Mouse (Mus musculus): Measurements from ENCODE around the gene Copz1. TPM values are rescaled to one million over a fixed set of nuclear protein-coding genes. Genes with fewer than 3 reads are reported as not detected.
"Not testable (repeated sequence)": the region's sequence is repeated elsewhere in the genome, so short reads cannot be mapped to it uniquely, and the experiment has no call there.

The Copz1 gene
- polyA plus RNA-seq, 1 experiment from 2014 or later, result 220 TPM

DNA sequence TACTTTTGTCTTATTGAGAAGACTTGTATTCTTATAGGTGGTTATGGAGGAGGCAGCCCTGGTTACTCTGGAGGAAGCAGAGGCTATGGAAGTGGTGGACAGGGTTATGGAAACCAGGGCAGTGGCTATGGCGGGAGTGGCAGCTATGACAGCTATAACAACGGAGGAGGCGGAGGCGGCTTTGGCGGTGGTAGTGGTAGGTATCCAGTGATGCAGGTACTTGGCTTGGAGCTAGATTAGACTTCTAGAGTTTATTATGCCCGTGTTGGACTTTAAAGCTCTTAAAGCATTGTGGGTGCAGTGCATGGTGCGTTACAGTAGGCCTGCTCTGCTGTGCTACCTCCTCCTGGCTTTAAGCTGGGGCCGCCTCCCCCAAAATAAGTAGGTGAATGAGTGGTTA is 29.6 kb upstream of the Copz1 start:
- H3K36me3 ChIP-seq, result peaks cover 56% of the 10 kb centered on the region
- H3K9ac ChIP-seq (replicated peaks), result 0 out of 2 replicates have a peak overlapping the region, but pooled peaks have one; percentile 10
- no peaks in the 10 kb centered on the region for H3K9me3 ChIP-seq
- H3K4me2 ChIP-seq (replicated peaks), result peak overlapping the region; percentile 88
- peak overlapping the region; percentile 83 for H3K4me3 ChIP-seq
- 67% methylated on average over 8 of the region's 8 CpGs for WGBS
- peaks cover 50% of the 10 kb centered on the region for H3K4me1 ChIP-seq
- no peaks in the 10 kb centered on the region for H3K27me3 ChIP-seq
- no peak for ATAC-seq (replicated peaks)
- no peak overlapping the region for H3K27ac ChIP-seq (replicated peaks)

DNA sequence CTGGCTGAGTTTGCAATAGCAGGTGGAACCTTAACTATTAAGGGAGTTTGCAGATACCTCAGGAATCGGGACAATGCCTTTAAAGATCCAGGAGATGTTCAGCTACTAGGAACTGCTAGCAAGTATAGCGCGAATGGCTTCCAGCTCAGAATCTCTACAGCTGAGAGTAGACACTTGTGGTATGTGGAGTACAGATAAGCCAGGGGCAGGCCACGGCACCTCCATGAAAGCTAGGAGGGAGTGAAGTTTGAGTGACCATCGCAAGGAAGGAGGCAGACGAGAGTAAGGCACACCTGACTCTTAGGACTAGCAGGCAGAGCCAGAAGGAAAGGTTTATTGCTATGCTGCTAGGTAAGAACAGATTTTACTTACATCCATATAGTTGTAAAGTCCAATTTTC is 26.9 kb upstream of the Copz1 start:
- no peak for ATAC-seq (replicated peaks)
- Histone ChIP-seq H3K9me3 (no peaks in the 10 kb centered on the region), H3K27me3 (no peaks in the 10 kb centered on the region), H3K4me3 (no peak overlapping the region), H3K4me2 (replicated peaks) (no peak overlapping the region), H3K36me3 (peaks cover 71% of the 10 kb centered on the region), H3K27ac (replicated peaks) (no peak overlapping the region), H3K4me1 (peaks cover 37% of the 10 kb centered on the region), H3K9ac (replicated peaks) (no peak overlapping the region)
- 82% methylated on average over 6 of the region's 6 CpGs for WGBS

DNA sequence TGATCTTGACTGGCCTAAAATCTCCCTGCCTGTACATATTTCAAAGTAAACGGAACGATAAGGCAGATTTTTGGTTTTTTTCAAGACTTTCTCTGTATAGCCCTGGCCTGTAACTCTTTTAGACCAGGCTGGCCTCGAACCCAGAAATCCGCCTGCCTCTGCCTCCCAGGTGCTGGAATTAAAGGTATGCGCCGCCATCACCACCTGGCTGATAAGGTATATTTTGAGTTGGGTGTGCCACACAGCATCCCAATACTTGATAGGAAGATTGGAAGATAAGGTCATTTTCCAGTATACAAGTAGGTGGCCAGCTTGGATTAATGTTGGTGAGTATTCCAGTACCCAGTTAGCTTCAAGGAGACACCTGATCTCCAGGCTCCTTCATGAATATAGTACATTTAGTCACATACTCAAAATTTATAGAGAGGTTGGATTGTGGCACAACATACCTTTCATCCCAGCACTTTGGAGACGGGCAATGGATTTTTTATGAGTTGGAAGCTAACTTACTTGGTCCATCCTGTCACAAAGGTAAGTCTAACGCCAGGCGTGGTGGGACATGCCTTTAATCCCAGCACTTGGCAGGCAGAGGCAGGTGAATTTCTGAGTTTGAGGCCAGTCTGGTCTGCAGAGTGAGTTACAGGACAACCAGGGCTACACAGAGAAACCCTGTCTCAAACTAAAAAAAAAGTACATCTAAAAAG is 25.3 kb upstream of the Copz1 start:
- H3K27ac ChIP-seq (replicated peaks), result no peak overlapping the region
- WGBS, result 85% methylated on average over 9 of the region's 9 CpGs
- no peaks in the 10 kb centered on the region for H3K27me3 ChIP-seq
- peaks cover 64% of the 10 kb centered on the region for H3K36me3 ChIP-seq
- no peak overlapping the region for H3K4me3 ChIP-seq
- no peak overlapping the region for H3K4me2 ChIP-seq (replicated peaks)
- H3K9ac ChIP-seq (replicated peaks), result no peak overlapping the region
- H3K4me1 ChIP-seq, result peaks cover 26% of the 10 kb centered on the region
- H3K9me3 ChIP-seq, result no peaks in the 10 kb centered on the region
- ATAC-seq (replicated peaks), result no peak

DNA sequence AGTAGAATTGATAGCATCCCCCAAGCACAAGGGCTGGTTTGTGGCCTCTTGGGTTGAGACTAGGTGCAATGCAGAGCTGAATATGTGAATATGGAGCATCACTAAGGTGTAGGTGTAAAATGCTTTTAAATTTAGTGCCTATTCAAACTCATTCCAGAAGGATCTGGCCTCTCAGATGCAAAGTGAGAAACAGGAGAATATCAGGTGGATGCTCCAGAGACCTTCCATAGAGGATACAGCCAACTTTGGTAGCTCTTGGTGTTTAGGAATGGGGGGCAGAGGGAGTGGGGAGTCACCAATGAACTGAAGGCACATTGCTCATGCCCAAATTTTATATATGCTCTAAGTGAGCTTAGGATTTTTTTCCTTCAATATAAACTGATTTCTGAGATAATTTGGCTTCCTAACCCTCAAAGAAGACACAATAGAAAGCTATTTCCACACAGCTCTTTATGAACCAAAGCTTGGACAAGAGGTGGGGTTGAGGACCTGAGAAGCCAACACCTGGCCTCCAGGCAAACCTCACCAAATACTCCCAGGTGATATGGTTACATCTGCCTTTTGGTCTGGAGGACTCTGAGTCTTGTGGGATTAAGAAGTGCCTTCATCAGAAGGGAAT is 24.6 kb upstream of the Copz1 start:
- Histone ChIP-seq H3K36me3 (peaks cover 58% of the 10 kb centered on the region), H3K4me1 (peaks cover 20% of the 10 kb centered on the region)
- no peak for ATAC-seq (replicated peaks)

DNA sequence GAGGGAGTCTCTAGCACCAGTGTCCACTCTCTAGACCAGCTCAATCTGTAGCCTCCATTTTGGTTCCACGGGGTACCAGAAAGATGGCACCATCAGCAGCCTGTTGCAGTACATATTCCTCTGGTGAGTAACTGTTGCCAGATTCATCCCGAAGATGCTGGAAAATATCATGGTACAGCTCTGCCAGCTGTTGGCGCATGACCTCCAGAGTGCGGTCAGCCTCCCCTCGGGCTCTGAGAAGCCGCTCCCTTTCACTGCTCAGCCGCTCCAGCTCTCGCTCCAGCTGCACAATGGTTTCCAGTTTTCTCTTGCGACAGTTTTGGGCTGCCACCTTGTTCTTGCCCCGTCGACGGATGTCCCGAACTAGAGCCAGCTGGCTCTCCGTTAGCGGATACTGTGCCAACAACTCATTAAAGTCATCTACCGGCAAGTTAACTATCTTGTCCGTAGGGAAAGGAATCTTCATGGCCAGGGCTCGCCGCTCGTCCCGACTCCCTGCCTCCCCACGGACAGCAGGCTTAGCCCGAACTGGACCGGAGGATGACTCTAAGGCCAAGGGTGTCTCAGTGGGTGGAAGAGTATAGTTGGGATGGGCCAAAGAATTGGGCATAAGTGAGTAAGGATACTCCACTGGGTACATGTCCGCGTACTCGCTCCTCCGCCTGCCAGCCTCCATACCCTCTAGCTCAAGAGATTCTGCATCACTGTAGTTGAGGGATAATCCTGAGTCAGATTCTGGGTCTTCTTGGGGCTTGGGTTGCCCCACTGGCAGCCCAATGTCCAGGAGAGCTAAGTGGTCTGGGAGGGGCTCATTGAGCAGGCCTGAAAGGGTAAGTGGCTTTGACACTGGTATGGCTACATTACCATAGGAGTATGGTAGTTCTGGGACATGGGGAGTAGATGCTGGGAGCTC is 23.9 kb upstream of the Copz1 start:
- Histone ChIP-seq H3K27ac (replicated peaks) (no peak overlapping the region), H3K4me1 (peaks cover 12% of the 10 kb centered on the region), H3K9me3 (no peaks in the 10 kb centered on the region), H3K4me2 (replicated peaks) (no peak overlapping the region), H3K27me3 (no peaks in the 10 kb centered on the region), H3K9ac (replicated peaks) (no peak overlapping the region), H3K4me3 (no peak overlapping the region), H3K36me3 (peaks cover 50% of the 10 kb centered on the region)
- WGBS, result 77% methylated on average over 28 of the region's 28 CpGs
- peak; percentile 33 for ATAC-seq (replicated peaks)

More for the DNA sequence above, 24.6 kb upstream of the Copz1 start:
- H3K27ac ChIP-seq (replicated peaks), result no peak overlapping the region
- H3K9me3 ChIP-seq, result no peaks in the 10 kb centered on the region
- H3K9ac ChIP-seq (replicated peaks), result no peak overlapping the region
- H3K27me3 ChIP-seq, result no peaks in the 10 kb centered on the region
- no peak overlapping the region for H3K4me3 ChIP-seq
- H3K4me2 ChIP-seq (replicated peaks), result no peak overlapping the region

DNA sequence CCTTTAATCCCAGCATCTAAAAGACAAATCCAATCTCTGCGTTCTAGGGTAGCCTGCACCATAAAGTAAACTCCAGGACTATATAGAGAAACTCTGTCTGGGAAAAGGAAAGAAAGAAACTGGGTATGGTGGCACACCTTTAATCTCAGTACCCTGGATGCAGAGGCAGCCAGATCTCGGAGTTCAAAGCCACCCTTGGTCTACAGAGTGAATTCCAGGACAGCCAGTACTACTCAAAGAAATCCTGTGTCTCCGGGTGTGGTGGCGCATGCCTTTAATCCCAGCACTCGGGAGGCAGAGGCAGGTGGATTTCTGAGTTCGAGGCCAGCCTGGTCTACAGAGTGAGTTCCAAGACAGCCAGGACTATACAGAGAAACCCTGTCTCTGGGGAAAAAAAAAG is 23.0 kb upstream of the Copz1 start:
- not testable (repeated sequence) for H3K4me1 ChIP-seq; H3K27ac ChIP-seq (replicated peaks); H3K27me3 ChIP-seq; H3K4me3 ChIP-seq; ATAC-seq (replicated peaks); H3K4me2 ChIP-seq (replicated peaks); H3K9me3 ChIP-seq; H3K9ac ChIP-seq (replicated peaks)
- WGBS, result 92% methylated on average over 6 of the region's 6 CpGs
- H3K36me3 ChIP-seq, result peaks cover 45% of the 10 kb centered on the region

DNA sequence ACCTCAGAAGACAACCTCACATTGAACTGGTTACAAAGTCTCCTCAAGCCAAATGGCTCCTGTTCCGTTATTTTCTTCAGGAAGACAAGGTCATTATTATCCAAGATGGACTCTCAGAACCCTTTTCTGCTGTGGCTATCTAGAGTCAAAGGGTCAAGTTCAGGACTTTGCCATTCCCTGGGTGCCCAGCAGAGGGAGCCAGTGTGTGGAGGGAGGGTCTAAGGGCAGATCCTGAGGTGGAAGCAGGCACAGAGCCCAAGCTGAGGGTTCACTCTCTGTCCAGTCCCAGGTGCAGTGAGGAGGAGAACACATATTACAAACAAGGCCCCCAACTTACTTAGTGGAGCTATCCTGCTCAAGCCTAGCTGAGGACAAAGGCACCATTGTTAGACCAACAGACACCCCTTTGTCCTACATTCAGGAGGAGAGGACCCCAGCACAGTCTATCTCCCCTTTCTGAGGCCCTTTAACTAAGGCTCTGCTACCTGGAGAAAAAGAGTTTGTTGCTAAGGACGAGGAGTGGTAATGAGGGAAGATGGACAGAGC is 22.2 kb upstream of the Copz1 start:
- no peak for ATAC-seq (replicated peaks)
- Histone ChIP-seq H3K4me2 (replicated peaks) (no peak overlapping the region), H3K36me3 (peaks cover 41% of the 10 kb centered on the region), H3K27me3 (no peaks in the 10 kb centered on the region), H3K4me3 (no peak overlapping the region), H3K9me3 (no peaks in the 10 kb centered on the region), H3K9ac (replicated peaks) (no peak overlapping the region), H3K27ac (replicated peaks) (no peak overlapping the region), H3K4me1 (peaks cover 9% of the 10 kb centered on the region)
- 26% methylated on average over 2 of the region's 2 CpGs for WGBS

GRCm38 (mm10) chr15:103251595-103251994 is 20.9 kb upstream of the Copz1 start:
- no peaks in the 10 kb centered on the region for H3K27me3 ChIP-seq
- ATAC-seq (replicated peaks), result no peak

GRCm38 (mm10) chr15:103252660-103253059 is 19.9 kb upstream of the Copz1 start:
- no peak overlapping the region for H3K27ac ChIP-seq (replicated peaks)
- H3K4me2 ChIP-seq (replicated peaks), result no peak overlapping the region
- no peak overlapping the region for H3K4me3 ChIP-seq
- 0 out of 2 replicates have a peak, but pooled peaks cover 2% of the 10 kb centered on the region for H3K27me3 ChIP-seq
- H3K9ac ChIP-seq (replicated peaks), result no peak overlapping the region
- 87% methylated on average over 3 of the region's 3 CpGs for WGBS
- peaks cover 6% of the 10 kb centered on the region for H3K4me1 ChIP-seq
- peaks cover 18% of the 10 kb centered on the region for H3K36me3 ChIP-seq
- H3K9me3 ChIP-seq, result no peaks in the 10 kb centered on the region
- no peak for ATAC-seq (replicated peaks)

More at GRCm38 (mm10) chr15:103251595-103251994, 20.9 kb upstream of the Copz1 start:
- H3K36me3 ChIP-seq, result peaks cover 29% of the 10 kb centered on the region
- no peak overlapping the region for H3K4me2 ChIP-seq (replicated peaks)
- peaks cover 6% of the 10 kb centered on the region for H3K4me1 ChIP-seq
- no peak overlapping the region for H3K27ac ChIP-seq (replicated peaks)
- no peak overlapping the region for H3K9ac ChIP-seq (replicated peaks)
- 70% methylated on average over 1 of the region's 1 CpGs for WGBS
- H3K4me3 ChIP-seq, result no peak overlapping the region
- no peaks in the 10 kb centered on the region for H3K9me3 ChIP-seq

DNA sequence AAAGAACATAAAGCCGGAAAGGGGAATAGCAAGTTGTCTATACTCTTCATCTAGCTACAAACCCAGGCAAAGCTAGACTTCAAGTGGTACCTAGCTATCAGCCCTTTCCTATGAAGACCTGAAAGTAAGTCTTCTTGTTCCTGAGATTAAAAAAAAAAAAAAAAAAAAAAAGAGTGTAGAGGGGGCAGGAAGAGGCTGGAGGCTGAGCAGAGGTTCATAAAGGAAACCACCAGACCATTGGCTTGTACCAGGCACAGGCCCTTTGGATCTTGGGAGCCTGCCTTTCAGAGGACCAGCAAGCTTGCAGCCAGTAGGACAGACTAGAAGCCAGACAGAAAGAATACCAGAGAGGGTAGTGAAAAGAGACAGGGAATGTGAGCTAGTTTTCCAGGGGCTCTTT is 19.2 kb upstream of the Copz1 start:
- Histone ChIP-seq H3K36me3 (peaks cover 11% of the 10 kb centered on the region), H3K9me3 (no peaks in the 10 kb centered on the region), H3K4me3 (no peak overlapping the region), H3K4me1 (peaks cover 6% of the 10 kb centered on the region), H3K27ac (replicated peaks) (no peak overlapping the region), H3K9ac (replicated peaks) (no peak overlapping the region), H3K27me3 (peaks cover 5% of the 10 kb centered on the region; the same call in 1 of the 2 replicates), H3K4me2 (replicated peaks) (no peak overlapping the region)
- WGBS, result 94% methylated on average over 1 of the region's 1 CpGs
- no peak for ATAC-seq (replicated peaks)

DNA sequence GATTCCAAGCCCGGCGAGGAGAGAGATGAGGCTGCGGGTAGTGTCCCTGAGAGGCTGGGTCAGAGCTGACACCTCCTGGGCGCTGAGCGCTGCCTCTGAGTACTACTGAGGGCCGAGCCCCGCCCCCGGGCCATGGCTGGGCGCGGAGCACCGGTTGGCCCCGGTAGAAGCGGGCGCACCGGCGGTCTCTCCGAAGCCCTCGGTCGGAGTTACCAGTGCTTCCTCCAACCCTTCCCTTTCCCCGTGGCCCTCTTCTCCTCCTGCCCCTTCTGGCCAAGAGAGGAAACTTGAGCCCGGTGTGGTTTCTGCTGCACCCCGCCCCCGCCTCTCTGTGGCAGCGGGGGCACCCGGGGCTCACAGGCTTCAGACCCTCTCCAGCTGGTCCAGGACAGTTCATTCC is 17.3 kb upstream of the Copz1 start:
- H3K9ac ChIP-seq (replicated peaks), result peak overlapping the region; percentile 32; the same call in 1 of the 2 replicates
- 1% methylated on average over 25 of the region's 25 CpGs for WGBS
- peak; percentile 29; the same call in 1 of the 2 replicates for ATAC-seq (replicated peaks)

More for the DNA sequence above, 17.3 kb upstream of the Copz1 start:
- Histone ChIP-seq H3K4me3 (peak overlapping the region; percentile 28), H3K9me3 (no peaks in the 10 kb centered on the region), H3K36me3 (no peaks in the 10 kb centered on the region), H3K27ac (replicated peaks) (no peak overlapping the region), H3K4me2 (replicated peaks) (peak overlapping the region; percentile 56), H3K4me1 (peaks cover 6% of the 10 kb centered on the region), H3K27me3 (peaks cover 5% of the 10 kb centered on the region; the same call in 1 of the 2 replicates)

All from forebrain, embryonic 15.5 days (tissue).